In the genomic region with DNA sequence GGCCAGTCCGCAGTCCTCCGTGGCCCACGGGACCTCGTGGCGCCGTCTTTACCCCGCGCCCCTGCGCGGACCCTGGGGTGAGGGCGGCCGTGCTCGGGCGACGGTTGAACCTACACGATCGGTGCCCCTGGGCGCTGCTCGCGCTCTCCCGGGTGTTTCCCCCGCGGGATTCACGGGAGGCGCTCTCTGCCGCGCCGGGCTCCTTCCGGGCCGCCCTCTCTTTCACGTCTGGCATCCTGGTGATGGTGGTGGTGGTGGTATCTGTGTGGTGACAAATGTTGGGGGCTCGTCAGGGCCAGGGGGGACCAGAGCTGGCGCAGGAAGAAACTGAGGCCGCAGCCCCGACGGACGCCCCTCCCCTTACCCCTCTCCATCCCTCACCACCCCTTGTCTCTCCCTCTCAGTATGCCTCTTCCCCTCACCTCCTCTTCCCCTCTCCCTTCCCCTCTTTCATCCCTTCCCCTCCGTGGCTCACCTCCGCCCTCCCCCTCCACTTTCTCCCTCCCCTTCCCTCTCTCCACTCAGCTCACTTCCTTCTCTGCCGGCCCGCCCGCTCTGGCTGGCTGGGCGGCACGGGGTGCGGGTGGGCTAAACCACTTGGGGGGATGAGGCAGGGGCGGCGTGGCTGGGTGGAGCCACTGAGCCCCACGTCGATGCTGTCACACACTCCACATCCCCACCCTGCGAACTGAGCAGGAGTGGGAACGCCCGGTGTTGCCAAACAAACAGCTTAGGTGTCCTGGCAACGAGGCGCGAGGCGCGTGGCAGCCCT, we compare ENCODE assay signal across 8 mouse cellular contexts. TPM values are rescaled to one million over a fixed set of nuclear protein-coding genes. Genes with fewer than 3 reads are reported as not detected.
DNase-seq lines count a peak whose midpoint lies in the region.

A gene (minus strand): TSS at position 595 of the 772 bp plus-strand sequence.

- 2% methylated on average over 56 of the region's 57 CpGs for WGBS in large intestine, adult 2 months

- H3K27me3 ChIP-seq in megakaryocyte, embryonic 14.5 days (replicated peaks), result peaks cover 31% of the 10 kb centered on the region

- peak within 1 kb of the TSS; percentile 93 for H3K4me3 ChIP-seq in megakaryocyte, embryonic 14.5 days (replicated peaks)

- intact Hi-C loops in left cerebral cortex, postnatal 36 days (cut with DNase I), result no loop called here

- H3K36me3 ChIP-seq in megakaryocyte, embryonic 14.5 days (replicated peaks; ENCODE audit: low read length), result no peaks in the 10 kb centered on the region

- peak; percentile 81 to 86 for DNase-seq in right cerebral cortex, postnatal 10 days (ENCODE audit: low spot score in 2 of 2)
- DNase-seq in right cerebral cortex, postnatal 36 days (ENCODE audit: low spot score in 2 of 2), result no peak
- DNase-seq in brain, embryonic 18.5 days (ENCODE audit: low read depth, low spot score), result peak; percentile 73
- no peak for DNase-seq in gonadal fat pad, adult 2 months (ENCODE audit: low read depth)
- DNase-seq in large intestine, adult 2 months (ENCODE audit: low read depth, low spot score), result peak; percentile 13
- DNase-seq in spleen, adult 18-20 months, result peak; percentile 48 to 54
- DNase-seq in left cerebral cortex, postnatal 36 days (ENCODE audit: low spot score in 2 of 2), result no peak

- H3K9me3 ChIP-seq in megakaryocyte, embryonic 14.5 days, result peaks cover 6% of the 10 kb centered on the region

- peaks cover 23% of the 10 kb centered on the region for H3K4me1 ChIP-seq in megakaryocyte, embryonic 14.5 days

RNA-seq across cellular contexts. Expression of the gene that starts here (rescaled TPM):
- 26.7 and 38.1 TPM in 2 replicates for polyA plus RNA-seq in gonadal fat pad, adult 2 months (2012; rRNA removed)
- 1.0 and 1.3 TPM in 2 replicates for polyA plus RNA-seq in large intestine, adult 2 months (2012; rRNA removed)
- 0.47 TPM in 1 of 2 replicates, not detected in the other for polyA plus RNA-seq in megakaryocyte, embryonic 14.5 days (2012; ENCODE audit: insufficient read depth, low replicate concordance)
- under 1 TPM; 0.54 to 0.59 TPM for total RNA-seq in left cerebral cortex, postnatal 36 days (2021)

Comparison
In these comparisons a context has a peak if more than half of its experiments do, and no peak if none do; other contexts are left out.
1. RNA of the gene that starts here (polyA plus RNA-seq): 26.7 to 38.1 TPM in gonadal fat pad, adult 2 months; 1.0 to 1.3 TPM in large intestine, adult 2 months and 0.47 TPM in megakaryocyte, embryonic 14.5 days; every median in the first group is over 10 times any median in the second.
2. DNase-seq: peak in right cerebral cortex, postnatal 10 days (2 of 2), brain, embryonic 18.5 days (single experiment), large intestine, adult 2 months (single experiment) and spleen, adult 18-20 months (2 of 2); none in right cerebral cortex, postnatal 36 days (0 of 2), gonadal fat pad, adult 2 months (single experiment) and left cerebral cortex, postnatal 36 days (0 of 2).